Mouse (Mus musculus) spleen, adult 12 weeks (tissue): Measurements from ENCODE around the gene Majin.

Source experiments
- DNase-seq: peaks from one replicate; pipeline ENCODE4 v3.0.0; 2022; ENCODE audit warnings: low spot score

Majin gene

DNA sequence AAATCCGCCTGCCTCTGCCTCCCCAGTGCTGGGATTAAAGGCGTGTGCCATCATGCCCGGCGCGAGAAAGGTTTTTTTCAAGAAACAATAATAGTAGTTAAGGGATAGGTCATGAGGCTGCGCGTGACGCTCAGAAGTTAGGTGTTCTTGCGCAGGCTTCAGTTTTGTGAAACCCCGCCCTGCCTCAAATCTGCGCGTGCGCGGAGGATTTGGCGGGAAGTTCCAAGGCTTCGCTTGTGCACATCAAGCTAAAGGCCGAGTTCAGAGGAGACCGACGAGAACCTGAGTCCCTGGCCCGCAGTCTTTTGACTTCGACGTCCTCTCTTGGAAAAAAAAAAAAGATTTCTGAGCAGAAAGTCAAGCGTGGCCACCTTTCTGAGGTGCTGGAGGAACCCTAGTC, at the start of gene Majin:
Gene Majin, plus strand, starts transcription at position 258 of the 400 bp plus-strand sequence.
- DNase-seq: no peak

DNA sequence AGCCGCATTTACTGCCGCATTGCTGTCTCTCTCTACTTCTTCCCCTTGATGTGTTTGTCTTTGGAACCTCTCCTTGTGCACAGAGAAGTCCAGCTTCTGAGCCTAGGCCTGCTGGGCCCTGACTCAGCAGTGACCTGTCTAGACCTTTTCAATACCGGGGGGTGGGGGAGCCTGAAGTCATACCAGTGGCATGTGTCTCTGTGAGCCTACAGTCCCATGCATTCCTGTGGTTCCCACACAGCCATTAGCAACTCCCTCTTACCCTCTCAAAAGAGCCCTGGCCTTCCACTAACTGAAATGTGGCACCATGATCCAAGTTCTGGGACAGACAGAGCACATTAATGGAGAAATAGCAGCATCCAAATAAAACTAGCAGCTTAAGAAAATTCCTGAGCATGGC, 47.8 kb upstream of the Majin start:
- DNase-seq: no peak

DNA sequence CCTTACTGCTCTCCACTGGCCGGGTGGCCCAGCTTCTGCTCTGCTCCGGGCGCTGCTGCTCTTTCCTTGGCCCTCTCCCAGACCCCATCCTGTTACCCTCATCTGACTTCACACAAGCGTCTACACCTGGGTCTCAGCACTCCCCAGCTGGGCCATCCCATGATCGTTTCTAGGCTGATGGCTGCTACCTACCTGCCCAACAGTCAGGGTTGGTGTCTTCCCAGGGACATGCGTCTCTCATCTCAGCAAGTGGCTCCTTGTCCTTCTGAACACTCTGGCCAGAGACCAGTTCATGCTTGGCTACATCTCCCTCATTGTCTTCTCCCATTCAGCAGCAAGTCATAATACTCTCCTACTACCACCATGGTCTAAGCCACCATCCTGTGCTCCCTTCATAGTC, 44.5 kb upstream of the Majin start:
- DNase-seq: no peak

DNA sequence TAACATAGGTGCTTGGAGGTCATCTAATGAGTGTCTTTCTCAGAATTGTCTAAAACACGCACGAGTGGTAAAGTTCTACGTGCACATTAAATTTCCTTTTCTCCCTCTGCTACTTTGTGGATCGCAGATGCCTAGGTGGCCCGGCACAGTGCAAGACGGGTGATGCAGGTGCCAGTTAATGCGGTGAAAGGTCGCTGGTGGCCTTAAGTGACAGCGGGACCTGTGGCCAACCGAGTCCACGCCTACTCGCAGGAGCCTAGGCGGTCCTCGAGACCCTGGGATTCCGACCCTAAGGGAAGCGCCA, 43.9 kb upstream of the Majin start:
- DNase-seq: no peak

DNA sequence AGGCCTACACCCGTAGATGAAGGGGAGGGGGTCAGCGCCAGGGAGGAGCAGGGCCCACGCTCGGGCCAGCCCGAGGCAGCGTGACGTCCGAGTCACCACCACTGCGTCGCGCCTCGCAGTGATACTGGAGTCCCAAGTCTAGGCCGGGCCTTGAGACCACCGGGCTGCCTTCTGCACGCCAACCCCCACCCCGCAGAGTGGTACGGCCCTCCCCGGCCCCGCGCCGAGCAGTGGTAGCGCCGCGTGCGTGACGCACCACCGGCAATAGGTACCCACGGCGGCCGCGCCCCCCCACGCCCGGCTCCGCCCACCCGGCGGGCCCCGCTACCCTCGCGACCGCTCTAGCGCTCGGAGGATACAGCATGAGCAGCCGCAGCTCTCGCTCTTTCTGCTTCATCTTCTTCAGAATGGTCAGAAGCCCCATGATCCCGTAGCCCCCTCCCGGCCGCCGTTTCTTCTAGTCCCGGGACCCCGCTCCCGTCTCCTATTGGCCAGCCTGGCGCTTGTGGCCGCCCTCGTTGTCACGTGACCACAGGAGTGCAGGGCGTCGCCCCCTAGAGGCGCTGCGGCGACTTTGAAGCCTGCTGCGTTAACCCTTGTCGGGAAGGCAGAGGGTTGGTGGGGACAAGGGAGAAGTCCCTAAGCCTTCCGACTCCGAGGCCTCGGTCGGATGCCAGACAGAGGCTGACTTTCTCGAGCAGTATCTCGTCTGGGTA, 43.4 kb upstream of the Majin start, which contains the start of gene Batf2:
Gene Batf2, plus strand, starts transcription at position 306 of the 716 bp plus-strand sequence.
- peak; percentile 94 for DNase-seq

DNA sequence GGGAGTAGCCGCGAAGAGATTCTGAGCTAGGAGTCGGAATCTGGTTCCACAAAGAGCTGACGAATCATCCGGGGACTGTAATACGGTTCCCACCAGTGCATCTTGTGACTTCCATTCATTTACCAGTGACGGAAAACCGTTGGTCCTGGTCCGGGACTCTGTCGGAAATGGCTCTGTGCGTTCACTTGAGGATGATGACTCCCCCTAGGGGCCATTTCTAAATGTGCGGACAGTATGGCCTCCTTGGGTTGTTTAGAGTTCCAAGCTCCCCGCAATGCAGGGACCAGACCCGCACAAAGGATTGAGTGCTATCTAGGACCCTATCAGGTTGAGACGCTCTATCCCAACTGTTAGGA, 42.8 kb upstream of the Majin start, which contains the start of gene Arl2:
Gene Arl2, minus strand, starts transcription at position 155 of the 356 bp plus-strand sequence.
- DNase-seq: peak; percentile 73

DNA sequence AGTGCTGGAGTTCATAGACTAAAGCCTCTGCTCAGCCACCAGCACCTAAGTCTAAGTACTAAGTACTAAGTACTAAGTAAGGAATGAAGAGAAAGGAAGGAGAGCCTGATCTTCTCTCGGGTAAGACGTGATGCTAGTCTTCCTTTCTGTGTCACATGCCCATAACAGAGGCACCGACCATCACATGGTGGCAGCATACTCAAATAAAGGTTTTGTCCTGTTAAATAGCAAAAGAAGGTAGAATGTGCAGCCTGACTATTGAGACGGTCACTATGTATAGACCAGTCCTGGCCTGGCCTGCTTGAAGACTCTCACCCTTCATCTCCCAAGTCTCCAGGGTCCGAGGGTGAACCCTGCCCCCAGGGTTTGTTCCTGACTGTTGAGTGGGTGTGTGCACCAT, 39.3 kb upstream of the Majin start:
- DNase-seq: no peak

DNA sequence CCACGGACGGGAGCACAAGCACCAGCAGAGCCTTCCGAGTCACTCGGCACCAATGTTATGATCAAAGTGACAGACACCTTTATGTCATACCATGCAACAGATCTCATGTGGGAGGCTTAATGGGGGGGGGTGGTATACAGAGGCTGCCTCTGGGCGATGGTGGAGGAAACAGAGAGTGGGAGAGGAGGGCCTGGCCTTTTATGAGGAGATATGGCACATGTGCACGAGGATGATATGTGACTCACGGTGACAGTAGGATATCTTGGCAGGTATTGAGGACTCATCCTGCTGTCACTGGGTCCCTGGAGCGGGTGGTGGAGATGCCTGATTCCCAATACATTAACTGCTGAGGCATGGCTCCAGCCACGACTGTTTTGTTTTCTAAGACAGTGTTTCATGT, 29.0 kb upstream of the Majin start:
- no peak for DNase-seq

DNA sequence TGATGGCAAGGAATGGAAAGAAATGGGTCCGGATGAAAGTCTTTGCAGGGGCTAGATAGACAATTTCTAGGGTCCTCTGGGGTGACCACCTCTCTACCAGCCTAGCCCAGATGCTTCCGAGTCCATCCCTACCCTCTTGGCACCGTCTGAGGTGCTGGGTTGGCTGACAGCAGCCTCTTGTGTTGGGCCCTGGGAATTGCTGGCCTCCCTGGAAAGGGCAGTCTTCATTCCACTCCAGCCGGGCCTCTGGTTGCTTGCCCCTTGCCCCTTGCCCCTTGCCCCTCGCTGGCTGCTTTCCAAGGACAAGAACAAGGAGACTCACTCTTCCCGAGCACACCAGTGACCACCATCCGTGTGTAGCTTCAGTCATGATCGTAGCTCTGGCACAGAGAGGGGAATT, 27.8 kb upstream of the Majin start:
- no peak for DNase-seq

DNA sequence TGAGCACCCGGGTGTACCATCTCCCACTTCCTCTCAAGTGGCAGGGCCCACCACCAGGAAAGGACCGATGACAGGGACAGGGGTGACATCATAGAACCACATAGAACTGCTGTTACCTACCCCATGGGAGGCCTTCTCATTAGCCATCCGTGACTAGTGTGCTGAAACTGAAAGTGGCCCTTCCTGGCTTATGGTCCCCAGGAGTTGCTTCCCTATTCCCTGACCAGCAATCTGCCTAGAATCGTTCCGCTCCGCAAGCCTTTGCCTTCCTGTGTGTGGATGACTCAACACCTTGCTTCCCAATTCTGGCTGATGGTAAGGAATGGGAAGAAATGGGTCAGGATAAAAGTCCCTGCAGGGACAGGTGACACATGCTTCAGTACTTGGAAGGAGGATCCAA, 27.0 kb upstream of the Majin start:
- DNase-seq: no peak

DNA sequence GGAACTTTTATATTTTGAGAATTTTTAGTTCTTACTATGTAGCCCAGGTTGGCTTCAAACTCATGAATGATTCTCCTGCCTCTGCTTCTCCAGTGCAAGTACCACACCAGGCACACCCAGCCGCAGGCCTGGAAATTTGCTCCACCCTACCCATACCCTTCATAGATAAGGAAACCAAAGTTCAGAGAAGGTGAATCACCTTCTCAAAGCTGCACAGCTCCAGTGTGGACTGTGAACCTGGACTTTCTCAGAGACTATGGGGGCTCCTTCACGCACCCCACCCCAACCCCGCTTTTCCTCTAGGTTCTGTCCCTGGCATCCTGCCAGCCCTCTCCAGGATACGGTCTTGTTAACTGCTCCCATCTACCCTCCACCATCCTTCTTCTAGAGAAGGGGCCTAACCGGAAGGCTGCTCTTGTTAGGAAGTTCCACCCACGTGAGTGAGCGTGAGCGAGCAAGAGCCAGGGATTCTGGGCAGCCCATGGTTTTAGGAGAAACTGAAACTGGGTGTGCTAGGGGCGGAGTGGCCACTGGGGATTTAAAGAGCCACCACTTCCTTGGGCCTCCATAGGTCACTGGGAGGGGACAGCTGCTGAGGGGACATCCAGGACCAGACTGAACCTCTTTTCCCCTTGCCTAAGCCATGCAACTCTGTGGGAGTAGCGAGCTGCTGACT, 20.2 kb upstream of the Majin start:
- DNase-seq: no peak

DNA sequence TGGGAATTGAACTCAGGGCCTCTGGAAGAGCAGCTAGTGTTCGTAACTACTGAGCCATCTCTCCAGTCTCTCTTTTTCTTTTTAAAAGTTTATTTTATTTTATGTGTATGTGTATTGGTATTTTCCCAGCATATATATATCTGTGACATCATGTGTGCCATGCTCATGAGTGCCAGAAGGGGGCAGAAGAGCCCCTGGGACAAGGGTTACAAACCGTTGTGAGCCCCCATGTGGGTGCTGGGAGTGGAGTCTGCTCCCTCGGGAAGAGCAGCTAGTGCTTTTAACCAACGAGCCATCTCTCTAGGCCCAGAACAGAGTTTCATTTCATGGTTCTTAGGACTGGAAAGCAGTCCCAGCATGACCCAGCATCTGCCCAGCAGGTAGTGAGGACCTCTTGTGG, 17.4 kb upstream of the Majin start:
- DNase-seq: no peak

DNA sequence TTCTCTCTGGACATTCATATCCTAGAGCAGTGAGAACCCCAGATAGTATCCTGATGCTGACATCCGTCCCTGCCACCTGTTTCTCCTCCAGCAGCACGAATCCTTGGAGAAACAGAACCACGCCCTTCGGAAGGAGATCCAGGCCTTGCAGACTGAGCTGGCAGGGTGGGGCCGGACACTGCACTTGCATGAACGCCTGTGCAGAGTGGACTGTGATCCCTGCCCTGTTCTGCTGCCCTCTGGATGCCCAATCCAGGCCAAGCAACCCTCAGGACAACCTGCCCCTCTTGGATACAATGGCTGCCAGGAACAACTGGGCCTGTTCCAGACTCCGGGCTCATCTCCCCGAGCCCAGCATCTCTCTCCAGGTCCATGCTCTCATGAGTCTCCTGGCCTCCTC, 13.0 kb upstream of the Majin start:
- no peak for DNase-seq

DNA sequence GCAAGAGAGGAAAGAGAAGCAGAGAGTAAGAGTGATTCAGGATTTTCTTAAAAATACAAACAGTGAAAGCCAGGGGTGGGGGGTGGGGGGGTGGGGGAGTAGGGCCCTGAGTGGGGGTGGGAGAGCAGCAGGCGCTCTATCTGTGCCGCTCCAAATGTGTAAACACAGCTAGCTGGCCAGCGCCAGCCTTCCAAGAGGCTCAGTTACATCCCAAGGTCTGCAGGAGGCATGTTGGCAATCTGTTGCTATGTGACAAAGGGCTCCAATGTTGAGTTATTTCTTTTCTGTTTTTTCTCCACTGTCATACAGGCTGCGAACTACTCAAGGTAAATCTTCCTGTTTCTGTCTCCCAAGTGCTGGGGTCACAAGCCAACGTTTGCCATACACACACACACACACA, 9.4 kb upstream of the Majin start:
- no peak for DNase-seq

DNA sequence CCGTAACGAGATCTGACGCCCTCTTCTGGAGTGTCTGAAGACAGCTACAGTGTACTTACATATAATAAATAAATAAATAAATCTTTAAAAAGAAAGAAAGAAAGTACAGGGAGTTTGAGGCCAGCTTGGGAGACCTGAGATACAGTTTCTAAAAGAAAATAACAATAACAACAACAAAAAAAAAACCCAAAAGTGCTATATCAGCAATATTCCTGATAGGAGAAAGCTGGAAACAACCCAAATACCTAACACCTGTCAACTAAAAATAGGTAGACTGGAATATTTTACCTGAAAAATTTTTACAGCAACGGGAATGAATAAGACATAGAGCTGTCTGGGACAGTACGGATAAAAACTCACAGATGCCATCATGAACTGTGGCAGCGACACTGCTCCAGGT, 5.4 kb upstream of the Majin start:
- DNase-seq: no peak

DNA sequence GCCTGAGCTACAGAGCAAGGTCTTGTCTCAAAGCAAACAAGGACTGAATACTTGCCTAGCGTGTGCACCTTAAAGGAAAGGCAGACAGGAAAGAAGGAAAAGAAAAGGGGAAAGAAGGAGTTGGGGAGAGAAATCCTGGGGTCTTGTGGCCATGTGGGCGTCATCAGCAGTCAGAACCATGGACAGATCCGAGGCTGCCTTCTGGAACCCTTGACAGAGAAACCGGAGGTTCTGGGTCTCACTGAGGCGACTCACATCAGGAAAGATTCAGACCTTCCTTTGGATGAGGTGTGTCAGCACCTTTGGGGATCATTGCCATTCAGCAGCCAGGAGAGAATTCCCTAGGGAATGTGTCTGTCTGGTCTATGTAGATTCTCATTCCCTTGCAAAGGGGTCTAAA, 2.6 kb upstream of the Majin start:
- DNase-seq: no peak

DNA sequence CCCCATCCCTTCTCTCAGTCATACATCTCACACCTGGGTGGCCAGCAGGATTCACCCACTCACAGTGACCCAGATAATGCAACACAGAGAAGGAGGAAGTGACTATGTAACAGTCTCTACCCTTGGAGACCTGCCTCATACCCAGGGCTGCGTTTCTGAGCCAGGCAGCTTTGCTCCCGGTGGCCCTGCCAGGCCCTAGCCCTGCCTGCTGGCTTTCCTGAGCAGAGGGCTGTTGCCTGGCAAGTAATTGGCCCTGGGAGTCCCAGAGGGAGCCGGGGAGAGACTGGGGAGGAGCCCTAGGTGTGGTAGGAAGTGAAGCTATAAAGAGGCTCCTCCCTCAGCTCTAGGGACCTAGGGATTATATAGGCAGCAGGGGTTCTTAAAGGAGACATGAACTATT, 1.7 kb upstream of the Majin start:
- no peak for DNase-seq

DNA sequence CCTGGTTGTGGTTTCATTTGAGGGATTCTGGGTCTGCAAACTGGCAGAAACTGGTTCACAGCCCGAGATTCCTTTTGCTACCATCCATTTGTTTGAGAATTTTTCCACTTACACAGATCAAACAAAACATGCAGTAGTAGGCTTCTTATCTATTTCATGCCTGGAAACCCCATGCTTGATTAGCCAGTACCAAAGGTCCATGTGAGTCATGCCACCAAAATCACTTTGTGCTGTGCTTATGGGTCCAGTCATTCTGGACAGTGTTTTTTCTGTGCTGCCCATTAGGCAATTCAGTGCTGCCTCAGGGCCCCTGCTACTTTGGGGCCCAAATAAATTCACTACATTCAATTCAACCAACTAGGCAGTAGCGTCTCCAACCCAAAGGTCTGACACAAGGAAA, 20.1 kb downstream of the Majin start:
- no peak for DNase-seq

DNA sequence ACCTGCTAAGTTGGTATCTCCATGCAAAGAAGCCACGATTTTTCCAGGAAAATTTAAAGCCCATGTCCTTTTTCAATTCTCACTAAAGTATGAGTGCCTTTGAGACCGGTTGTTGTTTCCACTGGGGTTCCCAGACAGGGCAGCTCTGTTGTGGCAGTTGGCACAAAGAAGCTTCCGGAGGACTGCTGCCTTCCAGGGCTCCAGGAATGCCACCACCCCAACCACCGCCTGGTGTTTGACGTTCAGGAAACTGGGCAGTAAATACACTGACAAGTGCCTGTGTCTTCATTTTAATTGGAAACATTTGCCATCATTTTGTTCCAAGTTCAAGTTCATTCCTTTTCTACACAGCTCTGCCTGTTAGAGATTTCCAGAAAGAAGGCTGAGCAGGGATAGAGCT, 22.5 kb downstream of the Majin start:
- no peak for DNase-seq

DNA sequence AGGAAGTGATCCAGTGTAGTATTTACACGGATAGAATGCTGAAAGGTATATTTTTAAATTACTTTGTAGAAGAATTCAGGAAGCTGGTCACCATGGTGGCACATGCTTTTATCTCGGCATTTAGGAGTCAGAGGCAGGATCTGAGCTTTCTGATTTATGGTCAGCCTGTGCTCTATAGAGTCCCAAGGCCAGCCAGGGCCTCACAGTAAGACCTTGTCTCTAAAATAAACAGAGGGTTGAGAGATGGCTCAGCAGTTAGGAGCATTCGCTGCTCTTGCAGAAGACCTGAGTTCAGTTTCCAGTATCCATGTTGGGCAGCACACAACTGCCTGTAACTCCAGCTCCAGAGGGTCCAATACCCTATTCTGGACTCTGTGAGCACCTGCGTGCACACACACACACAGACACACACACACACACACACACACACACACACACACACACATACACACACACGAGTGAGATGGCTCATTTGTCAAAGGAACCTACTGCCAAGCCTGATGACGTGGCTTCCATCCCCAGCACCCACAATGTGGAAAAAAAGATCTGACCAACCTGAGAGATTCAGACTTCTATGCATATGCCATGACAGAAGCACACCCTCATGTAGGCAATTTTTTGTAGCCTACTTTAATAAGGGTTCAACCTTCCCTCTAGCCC, 32.0 kb downstream of the Majin start:
- DNase-seq: no peak

DNA sequence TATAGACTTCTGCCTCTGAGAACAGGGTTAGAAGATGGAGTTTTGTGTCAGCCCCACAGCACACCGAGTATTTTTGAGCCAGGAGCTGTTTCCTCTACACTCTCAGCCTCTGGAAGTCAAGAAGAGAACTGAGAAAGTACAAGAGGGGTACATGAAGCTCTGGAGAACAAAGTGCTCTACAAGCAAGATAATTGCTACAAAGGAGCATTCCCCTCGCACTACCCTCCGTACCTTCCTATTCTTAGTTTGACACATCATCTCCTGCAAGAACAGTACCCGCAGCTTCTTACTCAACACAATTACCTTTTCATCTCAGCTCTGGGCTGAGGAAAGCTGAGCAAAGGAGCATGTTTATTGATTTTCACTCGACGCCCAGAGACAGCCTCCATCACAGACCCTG, 34.4 kb downstream of the Majin start:
- DNase-seq: no peak

DNA sequence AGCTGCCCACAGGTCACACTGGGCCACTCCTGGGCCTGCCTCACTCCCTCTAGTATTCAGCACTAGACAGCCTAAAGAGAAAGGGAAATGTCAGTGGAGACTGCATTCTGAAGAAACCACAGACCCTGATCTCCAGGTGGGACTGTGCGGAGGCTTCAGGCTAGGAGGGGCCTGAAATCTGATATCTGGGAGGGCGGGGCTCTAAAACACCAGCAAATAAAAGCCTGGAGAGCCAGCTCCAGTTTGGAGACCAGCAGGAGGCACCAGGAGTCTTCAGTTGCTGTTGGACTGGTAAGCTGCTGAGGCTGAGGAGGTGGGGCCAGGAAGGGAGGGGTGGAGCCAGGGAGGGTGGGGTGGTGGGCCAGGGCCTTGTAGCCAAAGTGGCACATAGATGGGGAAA, 41.9 kb downstream of the Majin start, which contains the start of gene Gpha2:
Gene Gpha2, plus strand, starts transcription at position 246 of the 400 bp plus-strand sequence.
- DNase-seq: no peak

DNA sequence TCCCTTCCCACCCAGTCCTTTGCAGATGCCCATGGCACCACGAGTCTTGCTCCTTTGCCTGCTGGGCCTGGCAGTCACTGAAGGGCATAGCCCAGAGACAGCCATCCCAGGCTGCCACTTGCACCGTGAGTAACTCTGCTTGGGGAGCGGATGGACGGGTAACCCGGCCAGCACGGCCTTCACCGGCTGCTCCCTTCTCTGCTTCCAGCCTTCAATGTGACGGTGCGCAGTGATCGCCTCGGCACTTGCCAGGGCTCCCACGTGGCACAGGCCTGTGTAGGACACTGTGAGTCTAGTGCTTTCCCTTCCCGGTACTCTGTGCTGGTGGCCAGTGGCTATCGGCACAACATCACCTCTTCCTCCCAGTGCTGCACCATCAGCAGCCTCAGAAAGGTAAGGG, 42.6 kb downstream of the Majin start:
- DNase-seq: no peak

DNA sequence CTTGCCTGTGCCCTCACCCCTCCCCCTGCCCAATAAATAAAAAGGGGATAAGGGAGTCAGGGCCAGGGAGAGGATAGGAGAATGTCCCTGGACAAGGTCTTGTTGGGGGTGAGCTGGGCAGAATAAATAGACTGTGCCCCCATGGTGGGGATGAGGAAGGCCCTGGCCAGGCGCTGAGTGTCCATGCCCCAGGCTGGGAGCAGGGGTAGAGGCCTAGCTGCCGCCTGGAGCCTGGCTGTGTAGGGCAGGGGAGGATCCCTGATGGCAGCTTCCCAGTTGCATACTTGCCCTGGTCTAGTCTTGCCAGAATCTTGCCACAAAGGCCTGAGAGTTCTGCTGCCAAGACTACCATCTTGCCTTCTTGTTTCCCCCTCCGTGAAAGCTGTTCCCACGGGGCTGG, 43.7 kb downstream of the Majin start:
- DNase-seq: no peak
